Mouse (Mus musculus) spleen, postnatal 4 days (tissue): ENCODE data around the gene Cdk19.
"Not testable (repeated sequence)": the region's sequence is repeated elsewhere in the genome, so short reads cannot be mapped to it uniquely, and the experiment has no call there.

Source experiments
- DNase-seq, 2 experiments: peaks; one replicate each; pipeline ENCODE4 v3.0.0; 2022; ENCODE audit warnings: low spot score in 2 of 2

Gene Cdk19

DNA sequence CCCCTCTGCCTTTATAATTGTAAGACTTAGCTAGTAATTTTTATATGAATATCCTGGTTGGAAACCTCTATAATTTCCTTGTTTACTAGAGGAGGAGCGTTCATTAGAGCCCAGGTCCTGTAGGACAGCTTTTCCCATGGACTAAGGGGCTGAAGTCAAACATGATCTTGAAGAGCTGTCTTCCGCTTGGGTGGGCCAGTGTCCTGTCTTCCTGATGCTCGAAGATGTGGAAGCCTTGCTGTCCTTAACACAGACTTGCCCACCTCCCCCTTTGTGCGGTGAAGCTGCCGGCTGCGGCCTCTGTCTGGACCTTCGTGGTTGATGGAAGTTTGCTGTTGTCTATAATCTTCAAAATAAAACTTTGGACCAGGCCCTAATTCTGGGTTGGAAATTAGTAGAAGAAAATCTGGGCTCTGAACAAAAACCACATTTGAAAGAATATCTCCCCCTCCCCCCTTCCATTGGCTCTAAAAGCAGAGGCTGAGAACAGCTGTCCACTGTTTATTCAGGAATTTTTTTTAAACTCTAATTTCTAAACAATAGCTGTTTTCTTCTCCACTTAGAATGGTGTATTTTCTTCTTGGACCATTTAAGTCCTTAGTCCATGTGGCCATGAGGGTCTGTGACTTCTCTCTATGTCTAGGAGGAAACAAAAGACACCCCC, 184.1 kb downstream of the Cdk19 start:
- peak in 1 of 2 experiments; percentile 57 for DNase-seq

DNA sequence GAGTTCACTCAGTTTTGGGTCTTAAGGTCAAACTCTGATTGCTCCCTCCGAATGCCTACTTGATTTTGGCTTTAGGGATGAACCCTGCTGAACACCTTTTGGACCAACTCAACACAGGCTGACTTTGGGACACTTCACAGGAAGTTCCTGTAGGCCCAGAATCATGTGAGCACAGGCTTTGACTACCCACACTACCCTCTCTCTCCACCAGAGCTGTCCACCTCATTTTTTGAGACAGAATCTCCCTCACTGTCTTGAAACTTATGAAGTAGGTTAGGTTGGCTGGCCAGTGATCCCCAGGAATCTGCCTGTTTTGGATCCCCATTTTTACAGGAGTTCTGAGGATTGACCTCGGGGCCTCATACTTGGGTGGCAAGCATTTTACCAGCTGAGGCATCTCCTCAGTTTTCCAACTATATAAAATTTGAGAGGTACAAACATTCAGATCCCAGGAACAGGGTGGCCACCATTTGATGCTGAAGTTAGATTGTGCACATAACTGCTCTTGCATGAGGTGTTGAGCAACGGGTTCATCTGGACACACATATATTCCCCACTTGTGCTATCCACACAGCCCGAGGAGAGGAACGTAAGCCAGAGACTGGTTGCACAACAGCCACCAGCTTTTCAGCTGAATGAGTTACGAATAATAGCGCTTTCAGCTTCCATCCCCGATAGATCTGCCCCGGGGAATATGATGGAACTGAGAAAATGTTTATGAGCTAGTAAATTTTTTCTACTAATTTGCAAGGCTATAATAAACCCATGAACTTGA, 184.9 kb downstream of the Cdk19 start:
- peak in 1 of 2 experiments; percentile 57 for DNase-seq

DNA sequence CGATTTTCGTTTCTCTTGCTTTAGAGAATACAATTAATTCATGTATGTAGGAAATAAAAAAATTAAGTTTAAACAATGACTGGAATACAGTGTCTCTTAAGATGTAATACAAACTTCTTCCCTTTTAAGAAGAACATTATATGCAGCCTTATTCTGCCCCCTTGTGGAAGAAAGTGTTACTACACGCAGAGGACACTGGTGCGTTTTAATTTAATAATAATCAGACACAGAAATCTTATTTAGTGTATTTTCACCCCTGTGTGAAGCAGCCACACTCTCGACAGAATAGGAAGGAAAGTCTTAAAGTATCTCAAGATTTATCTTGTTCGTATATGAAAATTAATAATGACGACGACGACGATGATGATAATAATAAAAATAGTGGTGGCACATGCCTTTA, 185.6 kb downstream of the Cdk19 start:
- peak; percentile 53 to 74 for DNase-seq

DNA sequence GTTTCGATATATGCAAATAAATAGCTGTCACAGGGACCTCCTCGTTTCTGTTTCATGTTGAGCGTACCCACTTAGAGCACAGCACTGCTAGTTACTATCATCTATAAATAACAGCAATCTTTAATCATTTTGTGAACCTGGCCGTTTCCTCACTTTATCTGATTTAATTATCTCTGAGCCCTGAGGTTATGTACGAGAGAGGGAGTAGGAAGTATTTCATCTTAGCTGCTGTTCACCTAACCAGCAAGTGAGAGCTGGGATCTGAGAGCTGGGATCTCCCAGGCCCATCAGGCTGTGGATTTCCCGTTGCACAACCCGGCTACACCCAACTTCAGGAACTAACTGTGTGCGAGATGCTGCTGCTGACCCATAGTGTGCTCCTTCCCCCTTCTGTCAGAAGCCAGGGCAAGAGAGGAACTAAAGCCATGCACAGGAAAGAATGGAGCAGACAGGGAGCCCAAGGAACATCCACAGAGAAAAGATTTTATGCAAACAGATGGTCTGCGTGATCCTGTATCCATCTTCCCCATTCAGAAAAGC, 186.3 kb downstream of the Cdk19 start:
- peak in 1 of 2 experiments; percentile 59 for DNase-seq

DNA sequence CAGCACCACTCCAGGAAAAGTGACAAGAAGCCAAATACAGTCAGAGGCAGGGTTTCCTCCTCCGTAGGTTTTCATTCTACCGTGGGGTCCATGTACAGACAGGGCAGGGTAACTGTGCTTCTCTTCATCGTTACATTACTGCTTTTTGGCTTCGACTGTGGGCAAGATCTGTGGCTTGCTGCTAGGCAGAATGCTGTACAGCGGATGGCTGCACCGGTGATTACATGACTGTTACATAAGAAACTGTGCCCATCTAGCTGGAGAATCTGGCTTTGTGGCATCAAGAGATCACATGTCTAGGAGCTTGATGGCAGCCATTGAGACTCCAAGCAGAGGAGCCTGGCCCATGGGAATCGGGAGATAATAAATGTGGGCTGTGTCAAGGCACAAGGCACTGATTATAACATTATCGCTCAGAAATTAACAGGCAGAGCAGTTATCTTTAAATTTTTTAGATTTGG, 187.0 kb downstream of the Cdk19 start:
- DNase-seq = peak in 1 of 2 experiments; percentile 53

DNA sequence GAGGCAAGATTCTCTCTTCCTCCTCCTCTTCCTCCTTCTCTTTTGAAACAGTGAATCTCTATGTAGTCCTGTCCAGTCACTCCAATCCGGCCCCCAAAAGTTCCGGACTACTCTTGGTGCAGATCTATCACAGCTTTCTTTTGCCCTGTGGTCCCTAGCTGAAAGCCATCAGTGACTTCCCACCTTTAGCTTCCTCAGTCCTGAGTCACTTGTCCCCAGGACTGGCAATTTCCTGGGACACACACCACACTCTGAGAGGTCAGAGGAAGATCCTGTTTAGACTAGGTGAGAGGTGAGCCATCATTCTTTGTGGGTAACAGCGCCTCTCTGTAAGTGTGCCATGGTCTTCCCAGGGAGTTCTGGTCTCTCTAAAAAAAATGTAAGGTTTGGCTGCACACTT, 187.6 kb downstream of the Cdk19 start:
- DNase-seq = peak in 1 of 2 experiments; percentile 55

DNA sequence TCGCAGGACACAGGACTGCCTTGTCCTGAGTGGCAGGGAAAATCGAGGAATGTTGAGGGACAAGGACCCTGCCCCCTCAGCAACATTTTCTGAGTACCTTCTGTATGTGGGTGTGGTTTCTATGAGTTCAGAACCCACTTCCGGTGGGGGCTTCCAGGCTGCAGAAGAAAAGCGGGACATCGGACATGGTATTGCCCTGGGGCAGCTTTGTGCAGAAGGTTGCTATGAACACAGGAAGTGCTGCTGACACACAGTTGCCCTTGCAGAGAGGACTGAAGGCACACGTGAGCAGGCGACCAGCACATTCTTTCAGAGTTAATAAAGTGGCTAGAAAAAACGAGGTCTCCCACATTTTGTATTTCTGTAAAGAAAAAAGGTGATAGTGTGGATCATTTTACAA, 188.2 kb downstream of the Cdk19 start:
- DNase-seq = peak in 1 of 2 experiments; percentile 59

DNA sequence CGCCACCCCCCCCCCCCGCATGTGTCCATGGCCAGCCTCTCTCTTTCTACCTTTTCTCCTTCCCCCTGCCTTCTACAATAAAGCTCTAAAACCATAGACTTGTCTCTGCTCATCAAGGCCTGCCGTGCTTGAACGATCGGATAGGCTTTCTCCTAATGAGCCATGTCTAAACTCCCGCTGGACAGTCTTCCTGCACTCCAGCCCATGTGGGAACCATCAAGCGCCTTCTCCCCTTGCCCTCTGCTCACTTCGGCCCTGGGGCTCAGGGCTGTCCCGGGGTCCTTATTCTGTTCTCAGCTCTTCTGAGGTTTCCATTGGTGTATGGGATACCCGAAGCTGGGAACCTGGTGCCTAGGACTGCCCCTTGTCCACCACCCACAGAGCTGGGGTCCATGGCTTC, 189.3 kb downstream of the Cdk19 start:
- DNase-seq = peak in 1 of 2 experiments; percentile 56

DNA sequence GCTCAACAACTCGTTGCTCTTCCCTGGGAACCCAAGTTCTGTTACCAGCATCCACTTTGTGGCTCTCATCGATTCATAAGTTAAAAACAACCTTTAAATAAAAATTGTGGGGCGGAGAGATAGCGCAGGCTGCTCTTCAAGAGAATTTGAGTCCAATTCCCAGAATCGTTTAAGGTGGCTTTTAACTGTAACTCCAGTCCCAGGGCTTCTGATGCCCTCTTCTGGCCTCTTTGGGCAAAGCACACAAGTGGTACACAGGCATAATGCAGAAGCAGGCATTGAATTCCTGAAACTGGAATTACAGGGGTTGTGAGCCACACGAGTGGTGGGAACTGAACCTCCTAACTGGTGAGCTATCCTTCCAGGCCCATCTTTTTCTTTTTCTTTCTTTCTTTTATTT, 190.3 kb downstream of the Cdk19 start:
- peak; percentile 62 to 78 for DNase-seq

DNA sequence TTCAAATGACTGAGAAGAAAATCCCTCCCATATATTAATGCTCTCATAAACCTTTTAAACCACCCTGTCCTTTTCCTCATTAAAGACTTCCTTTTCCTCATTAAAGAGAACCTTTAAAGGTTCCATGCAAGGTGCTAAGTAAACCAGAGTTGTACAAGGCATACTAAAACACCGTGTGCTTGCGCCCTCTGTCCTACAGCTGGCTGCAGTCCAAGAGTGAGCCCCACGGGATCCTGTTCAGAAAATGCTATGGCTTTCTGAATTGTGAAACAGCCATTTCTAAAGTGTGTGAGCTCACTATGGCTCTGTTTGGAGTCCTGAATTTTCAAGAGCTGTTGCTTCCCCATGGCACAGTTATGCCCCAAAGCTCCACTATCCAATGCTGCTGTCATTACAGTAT, 191.3 kb downstream of the Cdk19 start:
- no peak for DNase-seq

DNA sequence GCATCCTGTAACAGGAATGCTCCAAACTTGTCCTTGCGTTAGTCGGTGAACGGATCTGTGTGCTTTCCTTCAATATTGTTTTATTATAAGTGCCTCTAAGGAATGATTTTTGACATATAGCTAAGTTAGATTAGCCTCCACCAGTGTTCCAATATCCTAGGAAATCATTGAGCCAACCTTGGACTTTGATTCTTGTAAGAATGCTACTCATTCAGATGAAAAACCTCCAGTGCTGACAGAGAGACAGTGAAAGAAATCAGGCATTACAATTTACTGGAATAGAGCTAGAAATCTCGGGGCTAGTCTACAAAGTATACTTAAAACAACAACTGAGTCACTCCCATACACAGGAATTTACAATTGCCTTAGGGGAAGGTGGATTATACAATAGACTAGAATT, 193.2 kb downstream of the Cdk19 start:
- not testable (repeated sequence) for DNase-seq
